Mouse (Mus musculus) small intestine, adult 2 months (tissue): ENCODE results near the gene Stat1.

Experiments
- CTCF ChIP-seq: fragments of 200-500 bp; IDR thresholded peaks from 2 replicates; pipeline ENCODE4 v1.5.1; 2012; ENCODE audit warnings: low read depth, mild to moderate bottlenecking, control low read depth, inconsistent platforms, low read length, moderate library complexity, mixed read lengths; ENCODE audit not compliant: insufficient replicate concordance, insufficient read length; ENCODE audit errors: extremely low read depth
- POLR2A ChIP-seq: fragments of 200-500 bp; IDR thresholded peaks from 2 replicates; pipeline ENCODE4 v1.6.1; 2012; ENCODE audit warnings: low read depth, mild to moderate bottlenecking, control low read depth, inconsistent platforms, low read length, moderate library complexity

GRCm38 (mm10) chr1:52113666-52114069, 5.6 kb upstream of the Stat1 start:
- peak; percentile 96 for TF ChIP-seq CTCF
- peak; percentile 79 for TF ChIP-seq POLR2A
